Mouse (Mus musculus) Muller cell, postnatal 12 days (primary cell): ENCODE measurements at regions not wholly inside any gene's neighbourhood (a gene's known extent, or its start where the extent isn't known, plus 50 kb on each side); places are given as distances from the start of the nearest gene placed in this dataset.

Source experiments
- DNase-seq: peaks from one replicate; pipeline ENCODE4 v3.0.0-alpha.2; 2015; ENCODE audit errors: inconsistent ontology term

DNA sequence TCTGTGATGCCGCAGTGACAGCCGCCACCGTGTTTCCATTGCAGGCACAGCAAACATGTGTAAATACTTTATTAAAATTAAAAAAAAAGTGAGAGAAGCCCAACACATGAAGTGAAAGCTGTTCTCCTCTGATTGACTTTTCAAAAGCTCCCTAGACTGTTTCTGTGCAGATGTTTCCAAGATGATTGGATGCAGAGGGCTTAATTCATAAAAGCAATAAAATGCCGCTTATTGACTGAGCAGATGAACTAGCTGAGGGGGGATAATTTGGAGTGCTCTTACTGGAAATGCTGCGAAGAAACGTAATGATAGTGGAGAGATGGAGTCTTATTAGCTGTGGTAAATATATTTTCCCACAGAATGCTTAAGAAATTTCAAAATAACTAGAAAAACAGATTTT is 170.4 kb downstream of the Rnf144a start:
- no peak for DNase-seq

DNA sequence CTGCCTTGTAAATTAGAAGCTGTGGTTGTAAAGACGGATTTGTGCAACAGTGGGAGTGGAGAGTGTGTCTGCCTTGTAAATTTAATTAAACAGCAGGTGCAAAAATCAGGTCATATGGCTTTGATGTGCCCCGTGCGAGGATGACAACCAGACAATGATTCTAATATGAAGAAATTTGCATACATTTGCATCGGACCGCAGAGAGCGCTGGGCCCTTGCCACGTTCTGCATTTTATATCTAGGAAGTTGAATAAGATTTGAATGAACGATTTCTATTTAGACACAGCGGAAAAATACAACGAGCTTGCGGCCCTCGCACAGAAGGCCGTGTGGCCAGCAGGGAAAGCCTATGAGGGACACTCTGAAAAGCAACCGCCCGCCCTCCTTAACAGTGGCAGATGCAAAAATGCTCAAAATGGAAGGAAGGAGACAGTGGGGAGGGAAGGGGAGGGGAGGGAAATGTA is 187.5 kb downstream of the Rnf144a start:
- DNase-seq, result no peak

DNA sequence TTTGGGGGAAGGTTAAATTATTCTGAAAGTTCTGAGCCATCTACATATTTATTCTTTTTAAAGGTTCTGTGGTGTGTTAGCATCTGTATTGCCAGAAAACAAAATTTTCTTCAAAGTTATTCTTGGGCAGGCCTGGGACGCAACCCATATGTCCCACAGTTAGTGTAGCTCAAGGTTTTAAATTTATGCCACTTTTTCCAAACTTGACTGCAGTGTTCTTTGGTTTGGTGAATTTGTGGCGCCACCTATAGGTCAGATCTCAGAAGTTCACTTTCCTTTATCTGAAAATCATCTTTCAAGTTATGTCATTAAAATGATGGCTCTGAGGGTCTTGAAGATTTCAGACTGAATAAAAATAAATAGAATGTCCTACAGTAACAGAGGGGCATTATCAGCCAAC is 188.7 kb downstream of the Rnf144a start:
- peak; percentile 11 for DNase-seq

DNA sequence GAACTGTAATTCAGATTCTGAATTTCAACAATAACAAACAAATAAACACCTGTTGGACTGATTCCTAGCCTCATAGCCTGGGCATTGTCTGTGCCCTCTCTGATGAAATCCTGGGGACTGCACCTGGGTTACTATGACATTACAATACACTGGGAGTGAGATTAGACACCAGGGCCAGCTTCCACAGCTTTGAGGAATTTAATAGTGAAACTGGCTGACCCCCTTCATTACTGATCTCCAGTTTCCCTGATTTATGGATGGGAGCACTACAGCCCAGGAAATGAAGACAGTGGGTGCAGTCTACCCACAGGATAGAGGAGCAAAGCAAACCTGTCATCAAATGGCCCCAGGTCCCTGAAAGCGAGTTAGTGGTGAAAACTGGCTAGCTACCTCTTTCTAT is 202.6 kb downstream of the Rnf144a start:
- no peak for DNase-seq

DNA sequence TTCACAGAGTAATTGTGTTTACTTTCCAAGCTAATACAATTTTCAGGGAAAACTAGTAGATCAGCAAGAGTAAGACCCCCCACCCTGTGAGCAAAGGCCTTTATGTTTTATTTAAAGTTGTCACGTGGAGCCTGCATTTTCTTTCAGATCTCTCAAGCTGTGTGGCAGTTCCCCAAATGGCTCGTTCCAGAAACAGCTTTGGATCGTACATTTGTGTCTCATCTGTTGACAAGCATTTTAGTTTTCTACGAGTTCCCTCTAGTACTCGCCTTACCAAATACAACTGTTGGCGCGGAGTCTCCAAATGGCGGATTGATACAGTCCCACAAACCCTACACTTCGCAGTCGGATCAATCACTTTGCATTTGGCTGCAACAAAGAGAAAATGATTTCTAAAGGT is 203.6 kb downstream of the Rnf144a start:
- DNase-seq, result no peak

DNA sequence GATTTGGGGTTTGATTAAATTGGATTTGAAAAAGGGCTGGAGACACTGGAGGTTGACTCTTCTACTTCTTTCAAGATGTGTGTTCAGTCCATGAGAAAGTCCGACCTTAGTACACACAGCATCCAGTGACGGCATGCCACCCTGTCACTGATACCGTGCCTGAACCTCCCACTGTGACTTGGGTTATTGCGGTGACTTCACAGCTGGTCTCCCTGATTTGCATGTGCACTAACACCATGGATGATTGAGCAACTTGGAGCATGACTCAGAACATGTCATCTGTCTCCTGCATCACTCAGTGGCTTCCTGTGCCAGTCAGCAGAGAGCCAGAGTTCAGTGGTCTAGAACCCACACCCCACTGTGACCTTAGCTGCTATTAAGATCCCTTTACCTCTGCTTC is 208.3 kb downstream of the Rnf144a start:
- no peak for DNase-seq

DNA sequence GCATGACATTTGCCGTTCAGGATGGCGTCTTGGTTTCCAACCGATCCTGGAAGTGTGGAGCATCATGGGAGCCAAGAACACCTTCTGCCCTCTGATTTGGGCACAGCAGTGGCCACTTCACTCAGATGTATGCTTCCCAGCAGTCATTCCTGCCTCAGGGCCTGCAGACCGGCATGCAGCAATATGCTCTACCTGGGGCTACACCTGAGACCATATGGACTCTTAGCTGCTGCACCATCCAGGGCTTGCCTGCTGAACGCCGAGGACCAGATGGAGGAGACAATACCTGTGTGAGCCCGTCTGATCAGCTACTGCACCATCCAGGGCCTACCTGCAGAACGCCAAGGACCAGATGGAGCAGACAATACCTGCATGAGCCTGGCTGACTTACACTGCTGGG is 209.0 kb downstream of the Rnf144a start:
- no peak for DNase-seq

DNA sequence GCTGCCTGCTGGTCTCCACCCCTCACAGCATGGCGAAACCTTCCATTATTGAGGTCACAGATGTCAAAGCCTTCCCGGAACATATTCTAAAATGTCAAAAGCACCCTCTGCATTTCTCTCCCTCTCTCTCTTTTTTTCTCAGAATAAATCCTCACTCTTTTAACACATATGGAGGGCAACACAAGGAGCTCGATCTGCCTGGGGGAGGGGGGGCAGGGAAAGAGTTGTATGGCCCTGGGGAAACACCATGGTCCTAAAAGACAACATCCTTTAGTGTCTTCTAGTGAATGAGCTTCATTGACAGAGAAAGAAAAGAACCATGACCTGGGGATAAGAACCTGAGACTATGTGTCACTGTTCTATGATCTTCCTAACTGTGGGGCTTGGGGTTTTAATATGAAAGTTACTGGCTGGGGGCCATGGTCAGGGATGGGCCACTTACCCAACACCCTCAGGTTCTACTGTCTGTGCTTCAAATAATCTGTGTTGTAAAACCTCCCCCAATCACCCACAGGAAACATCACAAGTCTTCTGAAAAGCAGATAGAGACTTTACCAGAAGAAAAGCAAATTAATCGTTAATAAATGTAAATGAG is 223.0 kb downstream of the Rnf144a start:
- DNase-seq, result no peak

DNA sequence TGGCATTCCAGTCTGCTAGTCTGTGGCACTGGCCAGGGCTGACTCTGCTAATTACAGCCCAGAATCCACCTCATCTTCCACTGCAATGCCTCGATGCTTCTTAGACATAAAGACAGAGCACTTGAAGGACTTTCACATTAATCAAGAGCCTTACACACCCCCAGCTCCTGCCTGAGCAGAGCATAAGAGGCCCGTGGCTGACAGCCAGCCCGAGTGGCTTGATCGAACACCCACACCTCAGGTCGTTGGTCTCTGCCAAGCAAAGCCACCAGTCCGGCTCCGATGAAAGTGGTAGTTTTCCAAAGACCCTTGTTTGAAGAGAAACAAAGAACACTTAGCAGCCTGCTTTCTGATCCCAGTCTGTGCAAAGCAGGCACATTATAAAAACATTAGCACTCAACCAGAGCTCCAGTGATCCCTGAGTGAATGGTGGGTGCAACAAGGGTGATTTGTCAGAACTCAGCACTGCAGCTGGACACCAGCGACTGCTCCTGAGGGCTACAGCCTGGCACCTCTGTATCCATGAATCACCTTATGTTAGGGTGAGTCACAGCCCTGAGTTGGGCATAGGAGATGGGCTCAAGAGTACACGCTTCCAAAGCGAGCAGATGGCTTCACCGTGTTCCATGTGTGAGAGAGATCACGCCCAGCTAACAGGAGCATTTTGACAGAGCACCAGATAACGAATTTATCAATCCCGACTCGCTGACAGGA is 223.6 kb downstream of the Rnf144a start:
- peak; percentile 38 for DNase-seq

DNA sequence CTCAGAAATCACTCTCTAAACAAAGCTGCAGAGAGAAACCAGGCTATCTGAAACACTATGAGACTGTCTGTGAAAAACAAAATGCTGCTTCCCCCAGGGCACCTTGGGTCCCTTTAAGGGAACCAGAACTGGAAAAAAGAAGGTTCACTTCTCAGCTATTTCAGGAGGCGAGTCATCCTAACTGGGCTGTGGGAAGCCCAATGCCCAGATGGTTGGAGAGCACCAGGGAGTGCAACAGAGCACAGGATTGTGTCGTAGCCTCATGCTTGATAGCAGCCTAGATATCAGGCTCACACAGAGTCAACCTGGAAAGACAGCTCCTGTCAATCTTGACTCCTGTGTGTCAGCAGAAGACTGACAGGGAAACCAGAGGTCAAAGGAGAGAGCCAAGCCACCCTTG is 226.1 kb downstream of the Rnf144a start:
- peak; percentile 27 for DNase-seq

DNA sequence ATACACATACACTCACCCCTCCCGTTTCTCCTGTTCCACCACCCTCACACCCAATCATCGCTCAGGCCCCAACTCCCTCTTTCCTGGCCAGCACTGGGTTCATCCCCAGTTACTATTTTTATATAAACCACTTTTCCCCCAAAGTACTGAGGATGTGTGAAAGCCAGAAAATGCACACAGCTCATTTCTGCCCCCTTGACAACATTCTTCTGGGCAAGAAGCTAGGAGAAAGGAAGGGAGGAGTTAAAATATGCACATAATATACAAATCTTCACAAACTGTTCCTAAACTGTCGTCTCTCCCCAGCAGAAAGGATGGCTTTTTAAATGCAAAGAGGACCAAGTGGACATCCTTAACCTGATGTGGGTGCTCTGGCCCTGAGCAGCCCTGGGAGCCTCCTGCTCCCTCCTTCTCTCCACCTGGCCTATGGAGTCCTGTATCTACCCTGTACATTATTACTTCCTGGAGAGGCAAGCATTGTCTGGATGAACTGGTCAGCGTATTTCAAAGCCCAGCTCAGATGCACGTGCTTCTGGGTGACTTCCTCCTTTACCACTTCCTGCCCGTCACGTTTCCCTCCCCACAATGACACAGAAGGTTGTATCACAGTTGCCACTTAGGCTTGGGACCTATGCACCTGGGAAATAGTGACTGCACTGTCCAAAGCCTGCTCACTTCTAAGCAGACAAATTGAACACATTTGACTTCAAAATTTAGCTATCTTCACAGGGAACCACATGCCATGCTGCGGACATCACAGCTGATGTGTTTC is 227.8 kb downstream of the Rnf144a start:
- no peak for DNase-seq

DNA sequence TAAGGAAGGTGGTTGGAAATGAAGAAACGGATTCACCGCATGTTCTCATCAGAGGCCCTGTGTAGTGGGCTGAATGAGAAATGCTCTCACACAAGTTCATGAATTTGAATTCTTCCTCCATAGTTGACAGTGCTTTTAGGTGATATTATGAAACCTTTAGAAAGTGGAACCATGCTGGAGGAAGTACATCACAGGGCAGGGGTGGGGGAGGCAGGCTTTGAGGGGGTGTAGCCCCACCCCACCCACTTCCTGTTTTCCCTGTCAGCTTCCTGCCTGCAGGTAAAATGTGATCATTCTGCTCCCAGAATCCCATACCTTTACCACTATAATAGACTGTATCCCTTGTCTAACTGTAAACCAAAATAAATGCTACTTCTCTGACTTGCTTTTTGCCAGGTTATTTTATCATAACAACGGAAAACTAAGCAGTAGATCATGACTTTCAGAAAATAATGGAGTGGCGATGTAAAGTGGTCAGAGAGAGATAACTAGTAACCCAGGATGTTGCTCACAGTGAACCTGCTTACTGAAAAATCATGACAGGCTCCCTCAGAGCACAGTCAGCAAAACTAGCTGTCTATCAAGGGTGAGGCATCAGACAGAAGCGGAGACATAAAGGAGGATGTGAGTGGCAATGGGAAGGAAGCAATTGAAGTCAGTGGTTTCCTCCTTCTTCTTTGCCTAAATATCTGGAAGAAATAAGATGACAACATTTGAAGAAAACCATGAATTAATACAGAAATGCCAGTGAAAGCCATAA is 230.2 kb downstream of the Rnf144a start:
- DNase-seq, result no peak

DNA sequence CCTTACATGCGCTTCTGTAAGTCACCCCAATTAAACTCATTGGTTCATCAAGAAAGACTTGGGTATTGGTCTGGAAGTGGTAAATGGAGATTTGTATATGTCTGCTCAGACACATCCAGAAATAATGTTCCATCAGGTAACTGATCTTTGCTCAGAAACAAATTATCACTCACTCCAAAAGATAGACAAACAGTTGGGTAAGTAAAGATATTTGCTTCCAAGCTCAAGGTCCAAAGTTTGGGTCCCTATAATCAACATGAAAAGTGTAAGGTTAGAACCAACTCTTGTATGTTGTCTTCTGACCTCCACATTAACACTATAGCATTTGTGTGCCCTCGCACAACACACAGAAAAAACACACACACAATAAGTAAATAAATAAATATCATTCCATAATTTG is 232.0 kb downstream of the Rnf144a start:
- no peak for DNase-seq

DNA sequence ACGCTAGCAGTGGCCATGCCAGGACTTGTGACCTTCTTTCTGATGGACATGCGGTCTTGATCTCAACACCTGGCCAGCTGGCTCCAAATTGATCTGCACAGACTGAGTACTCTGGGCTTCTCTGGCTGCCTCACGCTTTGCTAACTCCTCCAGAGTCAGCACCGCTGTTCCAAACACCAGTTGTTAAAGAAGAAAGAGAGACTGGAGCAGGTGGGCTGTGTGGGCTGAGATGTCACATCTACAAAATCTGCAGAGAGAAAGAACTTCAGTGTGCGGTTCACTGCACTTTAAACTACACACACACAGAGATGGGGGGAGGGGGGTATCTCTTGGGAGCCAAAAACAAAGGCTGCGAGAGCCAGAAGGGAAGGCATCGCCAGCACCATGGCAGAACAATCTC is 234.2 kb downstream of the Rnf144a start:
- DNase-seq, result no peak

DNA sequence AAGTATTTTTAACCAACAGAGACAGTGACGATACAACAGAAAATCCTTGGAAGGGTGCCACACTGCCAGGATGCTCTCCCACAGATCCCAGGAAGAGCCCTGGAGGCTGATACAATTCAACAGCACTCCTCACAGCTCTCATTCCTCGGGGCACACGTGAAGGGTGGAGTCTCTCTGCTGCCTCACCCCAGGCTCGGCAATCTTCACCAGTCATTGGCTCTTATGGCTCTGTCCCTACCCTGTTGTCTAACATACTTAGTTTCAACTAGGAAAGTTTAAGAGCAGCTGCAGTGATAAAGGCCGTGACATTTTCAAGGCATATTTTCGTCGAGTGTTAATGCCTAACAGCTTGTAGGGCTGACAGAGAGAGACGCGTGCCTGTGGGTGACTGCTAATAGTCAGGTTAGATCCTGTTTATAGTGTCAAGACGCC is 238.8 kb downstream of the Rnf144a start:
- DNase-seq, result no peak

DNA sequence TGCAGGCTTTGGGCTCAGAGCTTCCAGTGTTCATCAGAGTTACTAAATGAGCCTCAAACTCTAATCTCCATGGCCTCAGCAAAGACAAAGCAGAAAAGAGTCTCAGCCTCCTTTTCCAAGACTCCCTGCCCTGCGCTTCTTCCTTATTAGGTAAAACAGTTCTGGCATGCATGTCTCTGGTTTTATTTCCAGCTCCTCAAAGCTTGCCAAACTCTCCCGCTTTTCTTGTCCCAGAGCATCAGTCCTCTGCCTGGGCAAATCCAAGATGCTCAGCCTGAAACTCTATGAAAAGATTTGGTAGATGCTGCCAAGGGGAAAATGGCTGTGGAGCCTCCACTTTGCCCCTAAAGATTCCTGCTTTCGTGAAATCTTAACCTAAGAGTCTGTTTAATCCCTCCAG is 251.6 kb downstream of the Rnf144a start:
- DNase-seq, result peak; percentile 24

DNA sequence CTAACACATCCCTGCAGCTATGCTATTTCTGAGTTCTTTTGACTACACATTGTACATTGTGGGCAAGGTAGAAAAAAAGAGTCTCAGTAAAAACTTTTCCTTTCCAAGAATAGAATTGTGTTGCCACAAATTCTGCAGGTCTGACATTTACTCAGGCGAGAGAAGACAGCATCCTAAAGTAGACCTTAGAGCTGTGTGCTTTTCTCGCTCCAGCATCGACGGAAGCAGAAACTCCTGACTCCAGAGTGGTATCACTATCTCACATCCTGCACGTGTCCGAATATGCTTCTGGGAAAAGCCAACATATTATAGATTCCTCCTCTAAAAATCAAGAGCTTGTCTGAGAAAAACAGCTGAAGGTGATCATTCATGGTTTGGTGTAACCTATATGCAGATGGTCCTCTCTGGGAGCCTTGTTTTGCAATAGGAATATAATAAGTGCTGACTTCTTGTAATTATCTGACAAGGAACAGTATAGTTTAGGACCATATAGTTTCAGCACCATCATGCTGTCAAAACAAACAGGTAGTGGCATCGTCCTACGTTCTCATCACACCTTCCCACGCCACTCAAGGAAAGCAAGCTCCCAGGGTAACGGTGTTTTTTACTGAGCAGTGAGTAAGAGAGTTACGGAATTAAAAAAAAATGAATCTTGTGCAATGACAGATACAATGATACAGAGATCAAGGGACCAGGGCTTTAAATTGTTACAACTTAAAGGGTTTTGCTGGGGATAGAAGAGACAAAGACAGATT is 254.0 kb downstream of the Rnf144a start:
- no peak for DNase-seq

DNA sequence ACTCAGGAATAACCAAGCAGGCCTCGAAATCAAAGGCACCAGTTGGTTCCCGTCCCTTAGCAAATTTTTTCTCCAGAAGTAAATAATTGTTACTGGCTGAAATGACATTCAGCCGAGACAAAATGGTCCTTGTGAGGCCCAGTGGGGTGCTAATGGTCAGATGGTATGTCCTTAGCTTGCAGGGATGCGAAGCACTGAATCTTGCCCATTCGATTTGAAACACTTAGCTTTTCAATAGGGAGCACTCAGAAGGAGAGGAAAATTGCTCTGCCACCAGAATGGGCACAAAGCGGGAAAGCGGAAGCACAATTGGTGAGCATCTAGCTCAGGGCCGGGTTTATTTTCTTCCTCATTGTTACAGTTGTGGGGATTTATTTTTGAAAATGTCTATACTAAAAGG is 262.1 kb downstream of the Rnf144a start:
- no peak for DNase-seq

DNA sequence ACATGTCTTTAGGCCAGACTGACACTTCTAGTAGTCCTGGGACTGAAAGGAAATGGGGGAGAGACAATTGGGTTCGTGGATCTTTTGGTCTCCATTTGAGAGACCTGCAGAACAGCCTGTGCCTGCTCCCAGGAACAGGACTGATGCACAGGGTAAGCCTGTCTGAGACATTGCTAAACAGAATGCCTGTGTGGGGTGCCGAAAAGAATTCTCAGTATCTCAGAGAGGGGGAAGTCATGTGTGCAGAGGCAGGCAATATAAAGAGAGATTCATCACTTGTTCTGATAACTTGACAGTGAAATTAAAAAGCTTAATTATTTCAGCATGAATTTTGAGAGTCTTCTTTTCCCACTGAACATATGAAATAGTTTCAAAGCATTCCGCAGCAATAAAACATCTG is 268.7 kb downstream of the Rnf144a start:
- DNase-seq, result no peak

DNA sequence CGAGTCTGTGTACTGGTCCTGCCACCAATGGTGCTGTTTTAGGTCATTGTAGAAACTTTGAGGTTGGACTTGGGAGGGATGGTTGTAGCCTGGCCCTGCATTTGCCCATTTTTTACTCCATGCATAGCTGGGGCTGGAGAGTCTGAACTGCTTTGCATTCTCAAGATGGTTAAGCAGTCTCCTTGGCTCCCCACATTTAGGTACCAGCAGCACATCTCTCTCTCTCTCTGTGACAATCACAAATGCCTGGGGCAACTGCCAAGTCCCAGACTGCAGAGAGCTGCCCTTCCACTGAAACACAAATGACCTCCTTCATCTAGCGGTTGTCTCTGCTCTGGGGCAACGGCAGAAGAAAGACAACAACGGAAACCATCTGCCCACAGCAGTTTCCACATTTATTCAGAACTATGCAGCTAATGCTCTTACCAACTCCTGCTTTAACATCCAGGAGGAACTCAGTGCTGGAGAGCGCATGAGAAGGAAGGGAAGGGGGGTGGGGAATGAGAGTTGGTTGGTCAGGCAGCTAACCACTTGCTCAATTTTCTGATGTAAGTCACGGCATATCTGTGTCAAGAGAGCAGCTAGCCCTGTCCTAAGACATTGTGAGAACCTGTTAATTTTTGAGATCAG is 269.9 kb downstream of the Rnf144a start:
- DNase-seq, result peak; percentile 65

DNA sequence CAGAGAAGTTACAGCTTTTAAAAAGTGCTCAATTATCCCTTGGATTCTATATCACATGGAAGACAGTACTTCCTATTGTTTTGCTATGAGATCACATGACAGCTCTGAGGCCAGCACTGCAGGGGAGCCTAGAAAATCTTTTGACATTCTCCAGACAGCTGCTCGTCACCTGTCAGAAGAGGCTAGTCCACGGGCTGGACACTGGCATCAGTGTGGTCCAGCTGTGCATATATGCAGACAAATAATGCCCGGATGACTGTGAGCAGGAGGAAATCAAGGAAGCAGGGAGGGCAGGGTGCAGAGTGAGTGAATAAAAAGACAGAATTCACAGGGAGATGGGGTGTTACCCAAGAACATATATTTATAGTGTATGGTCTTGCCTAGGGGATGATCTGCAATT is 270.4 kb downstream of the Rnf144a start:
- DNase-seq, result no peak
